Comparison of ENCODE assay signal across 25 mouse cellular contexts in genomic region chr14:33324556-33324955, GRCm38 (mm10).
A peak's percentile ranks its signal among the peaks of the same experiment; 100 is the strongest.
DNase-seq lines count a peak whose midpoint lies in the region; ATAC-seq lines count a peak whose summit lies in the region.
"Had no signal": no experiment of that assay in that cellular context is flagged by ENCODE, and none has a peak within 500 bp of the region (broad histone marks: within the 10 kb centered on the region; RNA-seq: fewer than 3 reads in every experiment).

No protein-coding gene starts in this region.

- 69% methylated on average over 6 of the region's 6 CpGs for WGBS in midbrain, embryonic 15.5 days

- H3K9me3 ChIP-seq in midbrain, embryonic 15.5 days, result no peaks in the 10 kb centered on the region
- H3K9me3 ChIP-seq: embryonic facial prominence, embryonic 15.5 days; forebrain, embryonic 10.5 days; heart, embryonic 10.5 days; limb, embryonic 12.5 days; midbrain, embryonic 10.5 days; neural tube, embryonic 15.5 days had no signal

- H3K27ac ChIP-seq in midbrain, embryonic 15.5 days, result no peak overlapping the region
- H3K27ac ChIP-seq: embryonic facial prominence, embryonic 15.5 days; forebrain, embryonic 10.5 days; heart, embryonic 10.5 days; left cerebral cortex, adult 2 months; limb, embryonic 12.5 days; midbrain, embryonic 10.5 days; neural tube, embryonic 15.5 days; stomach, postnatal 0 days had no signal

- H3K4me1 ChIP-seq in midbrain, embryonic 15.5 days, result peaks cover 8% of the 10 kb centered on the region

- no peak overlapping the region for H3K4me2 ChIP-seq in midbrain, embryonic 15.5 days
- H3K4me2 ChIP-seq: embryonic facial prominence, embryonic 15.5 days; limb, embryonic 12.5 days; lung, embryonic 14.5 days; neural tube, embryonic 15.5 days had no signal

- H3K36me3 ChIP-seq in midbrain, embryonic 15.5 days (replicated peaks), result no peaks in the 10 kb centered on the region
- H3K36me3 ChIP-seq: embryonic facial prominence, embryonic 15.5 days; forebrain, embryonic 10.5 days; heart, embryonic 10.5 days; limb, embryonic 12.5 days; midbrain, embryonic 10.5 days; neural tube, embryonic 15.5 days had no signal

- DNase-seq in lung, adult 18-20 months, result peak; percentile 30 to 48
- DNase-seq in lung, postnatal 10 days, result no peak
- DNase-seq in MEL-GATA-1-ER (ENCODE audit: extremely low read depth, low read depth), result peak; percentile 47
- peak; percentile 45 for DNase-seq in c-Kit-positive CD71-negative TER-119-negative erythroid progenitor cells, embryonic 14.5 days (ENCODE audit: low read depth)
- no peak for DNase-seq in thymus, postnatal 25 days
- DNase-seq: adrenal gland, postnatal 10 days; cerebellum, adult 9-10 months; gastrocnemius, postnatal 14 days; heart, postnatal 10 days; lung, embryonic 14.5 days; retina, postnatal 1 day; thymus, postnatal 14 days had no signal

- no peak overlapping the region for H3K4me3 ChIP-seq in midbrain, embryonic 15.5 days
- H3K4me3 ChIP-seq: embryonic facial prominence, embryonic 15.5 days; forebrain, embryonic 10.5 days; heart, embryonic 10.5 days; left cerebral cortex, adult 2 months; limb, embryonic 12.5 days; midbrain, embryonic 10.5 days; myocyte; neural tube, embryonic 15.5 days had no signal

- H3K9ac ChIP-seq in midbrain, embryonic 15.5 days, result no peak overlapping the region
- H3K9ac ChIP-seq: embryonic facial prominence, embryonic 15.5 days; limb, embryonic 12.5 days; lung, embryonic 14.5 days; neural tube, embryonic 15.5 days had no signal

- H3K27me3 ChIP-seq in midbrain, embryonic 15.5 days (replicated peaks), result peaks cover 27% of the 10 kb centered on the region

- peak; percentile 88 for ATAC-seq in megakaryocyte progenitor cell, adult 5-6 weeks (replicated peaks; ENCODE audit: poor library complexity)
- no peak for ATAC-seq in midbrain, embryonic 15.5 days (replicated peaks)
- ATAC-seq: hindbrain, embryonic 16.5 days; intestine, postnatal 0 days had no signal

Comparison
In these comparisons a context has a peak if more than half of its experiments do, and no peak if none do; other contexts are left out.
1. DNase-seq: peak in lung, adult 18-20 months (2 of 2), MEL-GATA-1-ER (single experiment) and c-Kit-positive CD71-negative TER-119-negative erythroid progenitor cells, embryonic 14.5 days (single experiment); none in lung, postnatal 10 days (single experiment) and thymus, postnatal 25 days (single experiment).